Mouse (Mus musculus) heart, embryonic 11.5 days (tissue): ENCODE measurements at regions not wholly inside any gene's neighbourhood (a gene's known extent, or its start where the extent isn't known, plus 50 kb on each side); places are given as distances from the start of the nearest gene placed in this dataset.
A peak's percentile ranks its signal among the peaks of the same experiment; 100 is the strongest.
"Not testable (repeated sequence)": the region's sequence is repeated elsewhere in the genome, so short reads cannot be mapped to it uniquely, and the experiment has no call there.

Experiments used
- ATAC-seq: fragments of 200-750 bp; cut with Nextera tagmentation; replicated peaks from 2 replicates; pipeline ENCODE4 v1.8.0; 2017; ENCODE audit warnings: moderate library complexity; ENCODE audit not compliant: insufficient number of reproducible peaks, low FRiP score, low TSS enrichment
- H3K27ac ChIP-seq: fragments of 300-500 bp; sonication (generic); 2 replicates; pipeline ENCODE4 v1.5.1; 2014; ENCODE audit warnings: mild to moderate bottlenecking, low read depth, low read length
- H3K27me3 ChIP-seq: fragments of 300-500 bp; sonication (generic); 2 replicates; pipeline ENCODE4 v1.6.1; 2014; ENCODE audit warnings: mild to moderate bottlenecking, low read length, mixed read lengths; ENCODE audit not compliant: control insufficient read depth, insufficient read depth
- H3K36me3 ChIP-seq: fragments of 300-500 bp; sonication (generic); 2 replicates; pipeline ENCODE4 v1.6.1; 2014; ENCODE audit warnings: mild to moderate bottlenecking, low read length, moderate library complexity, mixed read lengths; ENCODE audit not compliant: control insufficient read depth, insufficient read depth
- H3K4me1 ChIP-seq: fragments of 300-500 bp; sonication (generic); 2 replicates; pipeline ENCODE4 v1.6.1; 2014; ENCODE audit warnings: low read length; ENCODE audit not compliant: control insufficient read depth, insufficient read depth
- H3K4me2 ChIP-seq: fragments of 300-500 bp; sonication (generic); 2 replicates; pipeline ENCODE4 v1.6.1; 2014; ENCODE audit warnings: mild to moderate bottlenecking, moderate library complexity
- H3K4me3 ChIP-seq: fragments of 300-500 bp; sonication (generic); 2 replicates; pipeline ENCODE4 v1.5.1; 2014; ENCODE audit warnings: low read depth, low read length
- H3K9ac ChIP-seq: fragments of 300-500 bp; sonication (generic); 2 replicates; pipeline ENCODE4 v1.6.1; 2014; ENCODE audit warnings: mild to moderate bottlenecking, low read depth, low read length, moderate library complexity
- H3K9me3 ChIP-seq: fragments of 300-500 bp; sonication (generic); replicated peaks from 2 replicates; pipeline ENCODE4 v1.6.1; 2016; ENCODE audit warnings: low read length; ENCODE audit not compliant: control insufficient read depth
- WGBS: fragments of 180-500 bp; shearing (Covaris S2); extraction: QIAGEN DNeasy Blood & Tissue Kit; methylation state at CpG from one replicate; pipeline ENCODE4 v1.1.7; 2014; ENCODE audit not compliant: insufficient replicate concordance; 5-methylcytosine and 5-hydroxymethylcytosine counted together

DNA sequence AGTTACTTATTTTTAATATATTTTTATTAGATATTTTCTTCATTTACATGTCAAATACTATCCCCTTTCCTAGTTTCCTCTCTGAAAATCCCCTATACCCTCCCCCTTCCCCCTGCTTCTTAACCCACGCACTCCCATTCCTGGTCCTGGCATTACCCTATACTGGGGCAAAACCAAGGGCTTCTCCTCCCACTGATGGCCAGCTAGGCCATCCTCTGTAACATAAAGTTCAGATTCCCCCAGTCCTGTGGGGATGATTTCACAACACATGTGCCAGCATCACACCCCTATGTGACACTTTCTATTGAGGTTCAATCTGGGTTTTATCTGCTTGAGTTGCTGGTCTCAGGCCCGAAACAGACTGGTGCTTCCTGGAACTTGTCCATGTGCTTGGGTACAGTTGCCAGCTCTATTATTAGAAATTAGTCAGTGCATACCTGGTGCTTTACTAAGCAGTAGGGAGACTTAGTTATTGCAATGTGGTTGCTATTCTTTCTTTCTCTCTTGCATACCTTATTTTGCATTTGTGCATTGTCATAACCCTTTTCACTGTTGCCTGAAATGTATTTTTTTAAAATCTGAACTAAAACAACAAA, 295.5 kb downstream of the Grxcr1 start:
- no peaks in the 10 kb centered on the region for H3K27me3 ChIP-seq
- H3K9me3 ChIP-seq = no peaks in the 10 kb centered on the region
- H3K9ac ChIP-seq = no peak overlapping the region
- H3K4me1 ChIP-seq = no peaks in the 10 kb centered on the region
- H3K36me3 ChIP-seq = no peaks in the 10 kb centered on the region
- no peak for ATAC-seq
- WGBS = 73% methylated on average over 2 of the region's 2 CpGs
- H3K4me2 ChIP-seq = no peak overlapping the region
- no peak overlapping the region for H3K4me3 ChIP-seq
- no peak overlapping the region for H3K27ac ChIP-seq

DNA sequence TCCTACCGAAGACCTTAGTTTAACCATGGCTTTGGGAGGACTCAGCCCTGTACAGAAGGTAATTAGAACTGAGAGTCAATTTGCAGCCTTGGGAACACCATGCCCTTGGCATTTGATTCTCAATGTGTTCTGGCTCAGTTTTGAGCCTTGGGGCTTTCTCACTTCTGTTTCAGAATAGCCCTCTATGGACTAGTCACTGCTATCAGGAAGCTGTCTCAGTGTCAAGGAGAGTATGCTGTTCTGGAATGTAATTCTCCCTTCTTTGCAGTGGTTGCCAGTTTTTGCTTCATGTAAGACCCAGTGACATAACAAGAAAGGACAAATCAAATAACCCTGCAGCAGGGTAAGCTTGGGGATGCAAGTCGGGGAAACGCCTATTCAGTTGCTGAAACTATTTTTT, 297.7 kb downstream of the Grxcr1 start:
- Histone ChIP-seq H3K9me3 (no peaks in the 10 kb centered on the region), H3K27me3 (no peaks in the 10 kb centered on the region), H3K4me3 (no peak overlapping the region), H3K4me2 (no peak overlapping the region), H3K9ac (no peak overlapping the region), H3K36me3 (no peaks in the 10 kb centered on the region), H3K27ac (no peak overlapping the region), H3K4me1 (no peaks in the 10 kb centered on the region)
- 89% methylated on average over 3 of the region's 3 CpGs for WGBS
- ATAC-seq = no peak

DNA sequence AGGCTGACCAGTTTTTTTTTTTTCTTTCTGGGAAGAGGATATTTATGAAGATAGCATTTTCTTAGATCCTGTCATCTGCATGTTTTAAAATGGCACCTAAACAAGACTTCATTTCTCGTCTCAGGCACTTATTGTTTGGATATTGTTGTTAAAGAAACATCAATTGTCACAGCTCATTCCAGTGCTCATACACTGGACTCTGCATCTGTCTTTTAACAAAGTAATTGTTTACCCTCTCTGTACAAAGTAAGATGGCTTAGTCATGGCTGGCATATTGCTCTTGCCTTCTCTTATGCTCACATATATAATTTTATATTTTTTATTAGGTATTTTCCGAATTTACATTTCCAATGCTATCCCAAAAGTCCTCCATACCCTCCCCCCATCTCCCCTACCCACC, 298.2 kb downstream of the Grxcr1 start:
- H3K36me3 ChIP-seq = no peaks in the 10 kb centered on the region
- H3K4me3 ChIP-seq = no peak overlapping the region
- no peak overlapping the region for H3K9ac ChIP-seq
- no peak overlapping the region for H3K4me2 ChIP-seq
- ATAC-seq = no peak
- no peak overlapping the region for H3K27ac ChIP-seq
- H3K4me1 ChIP-seq = no peaks in the 10 kb centered on the region
- H3K27me3 ChIP-seq = no peaks in the 10 kb centered on the region
- H3K9me3 ChIP-seq = no peaks in the 10 kb centered on the region
- 54% methylated on average over 2 of the region's 2 CpGs for WGBS

DNA sequence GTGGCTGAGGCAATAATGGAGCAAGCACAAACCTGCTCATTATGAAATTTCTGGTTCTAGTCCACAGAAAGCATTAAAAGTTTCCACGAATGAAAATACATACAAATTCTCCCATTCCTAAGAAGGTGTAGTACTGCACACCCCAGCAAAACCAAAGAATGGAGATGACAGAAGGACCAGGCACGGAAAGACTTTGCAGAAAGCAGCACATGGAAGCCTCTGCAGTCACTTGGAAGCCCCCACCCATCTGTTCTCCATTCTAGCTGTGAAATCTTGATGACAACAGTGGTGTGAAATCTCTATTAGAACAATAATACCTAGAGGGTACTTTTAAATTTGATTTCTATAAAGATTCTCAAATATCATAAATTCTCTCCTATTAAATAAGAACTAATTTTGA, 319.3 kb downstream of the Grxcr1 start:
- no peaks in the 10 kb centered on the region for H3K9me3 ChIP-seq
- no peak overlapping the region for H3K9ac ChIP-seq
- no peaks in the 10 kb centered on the region for H3K36me3 ChIP-seq
- no peak overlapping the region for H3K4me2 ChIP-seq
- H3K4me1 ChIP-seq = no peaks in the 10 kb centered on the region
- H3K27me3 ChIP-seq = no peaks in the 10 kb centered on the region
- no peak for ATAC-seq
- no peak overlapping the region for H3K4me3 ChIP-seq
- H3K27ac ChIP-seq = no peak overlapping the region
- WGBS = 52% methylated on average over 2 of the region's 2 CpGs

DNA sequence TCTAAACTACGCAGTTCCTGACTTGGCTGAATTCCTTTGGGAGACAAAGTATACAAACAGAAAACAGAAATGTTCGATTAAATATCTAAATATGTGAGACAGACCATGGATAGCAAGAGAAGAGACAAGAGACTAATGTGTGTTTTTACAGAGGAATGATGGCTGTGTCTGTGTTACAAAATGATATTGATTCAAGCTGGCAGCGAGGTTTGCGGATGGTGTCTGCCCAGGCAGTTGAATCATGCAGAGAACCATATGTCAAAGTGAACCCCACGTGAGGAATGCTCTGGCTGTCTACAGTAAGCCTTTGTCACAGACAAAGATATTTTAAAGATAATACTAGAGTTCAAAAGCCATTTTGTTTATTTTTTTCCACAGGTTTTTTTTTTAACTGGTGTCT, 320.2 kb downstream of the Grxcr1 start:
- H3K9me3 ChIP-seq = no peaks in the 10 kb centered on the region
- H3K27ac ChIP-seq = no peak overlapping the region
- WGBS = 60% methylated on average over 5 of the region's 5 CpGs
- H3K4me1 ChIP-seq = no peaks in the 10 kb centered on the region
- no peaks in the 10 kb centered on the region for H3K27me3 ChIP-seq
- H3K36me3 ChIP-seq = no peaks in the 10 kb centered on the region
- no peak for ATAC-seq
- H3K4me3 ChIP-seq = no peak overlapping the region
- no peak overlapping the region for H3K9ac ChIP-seq
- H3K4me2 ChIP-seq = no peak overlapping the region

DNA sequence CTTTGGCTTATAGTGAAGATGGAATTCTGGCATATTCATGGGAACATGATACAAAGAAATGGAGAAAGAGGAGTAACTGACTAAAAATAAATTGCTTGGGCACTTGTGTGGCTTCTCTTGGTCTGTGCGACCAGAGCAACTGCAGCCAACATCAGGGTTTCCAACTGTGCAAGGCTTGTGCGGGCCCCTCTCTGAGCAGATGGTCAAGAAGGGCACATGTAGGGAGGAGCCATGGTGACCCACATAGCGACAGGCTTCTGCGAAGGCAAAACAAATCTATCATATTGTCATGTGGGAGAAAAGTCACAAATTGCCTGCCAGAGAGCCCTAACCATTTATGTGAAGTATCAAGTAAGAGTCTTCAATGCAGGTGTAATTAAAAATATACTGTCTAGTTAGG, 321.6 kb downstream of the Grxcr1 start:
- no peaks in the 10 kb centered on the region for H3K36me3 ChIP-seq

DNA sequence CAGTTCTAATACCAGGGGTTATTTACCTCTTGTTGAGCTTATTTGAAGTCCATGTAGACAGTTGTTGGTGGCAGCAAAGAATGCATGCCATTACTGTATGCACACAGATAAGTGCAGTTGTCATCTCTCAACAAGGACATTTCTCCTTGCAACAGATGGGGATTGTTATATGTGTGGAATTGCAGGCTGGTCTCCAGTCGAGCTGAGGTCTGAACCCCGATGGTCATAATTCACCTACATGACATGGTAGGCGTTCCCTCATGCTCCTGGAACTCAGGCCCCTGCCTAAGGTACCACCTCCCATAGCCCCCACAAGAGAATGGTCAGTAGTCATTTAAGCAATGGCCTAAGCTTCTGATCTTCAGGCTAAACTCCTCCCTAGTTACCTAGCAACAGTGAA, 322.2 kb downstream of the Grxcr1 start:
- not testable (repeated sequence) for H3K9ac ChIP-seq
- 75% methylated on average over 3 of the region's 3 CpGs for WGBS

More for the DNA sequence above, 321.6 kb downstream of the Grxcr1 start:
- Histone ChIP-seq H3K27me3 (no peaks in the 10 kb centered on the region), H3K4me3 (no peak overlapping the region), H3K4me2 (no peak overlapping the region), H3K9me3 (no peaks in the 10 kb centered on the region), H3K27ac (no peak overlapping the region), H3K4me1 (no peaks in the 10 kb centered on the region), H3K9ac (no peak overlapping the region)
- ATAC-seq = no peak
- WGBS = 73% methylated on average over 4 of the region's 4 CpGs

DNA sequence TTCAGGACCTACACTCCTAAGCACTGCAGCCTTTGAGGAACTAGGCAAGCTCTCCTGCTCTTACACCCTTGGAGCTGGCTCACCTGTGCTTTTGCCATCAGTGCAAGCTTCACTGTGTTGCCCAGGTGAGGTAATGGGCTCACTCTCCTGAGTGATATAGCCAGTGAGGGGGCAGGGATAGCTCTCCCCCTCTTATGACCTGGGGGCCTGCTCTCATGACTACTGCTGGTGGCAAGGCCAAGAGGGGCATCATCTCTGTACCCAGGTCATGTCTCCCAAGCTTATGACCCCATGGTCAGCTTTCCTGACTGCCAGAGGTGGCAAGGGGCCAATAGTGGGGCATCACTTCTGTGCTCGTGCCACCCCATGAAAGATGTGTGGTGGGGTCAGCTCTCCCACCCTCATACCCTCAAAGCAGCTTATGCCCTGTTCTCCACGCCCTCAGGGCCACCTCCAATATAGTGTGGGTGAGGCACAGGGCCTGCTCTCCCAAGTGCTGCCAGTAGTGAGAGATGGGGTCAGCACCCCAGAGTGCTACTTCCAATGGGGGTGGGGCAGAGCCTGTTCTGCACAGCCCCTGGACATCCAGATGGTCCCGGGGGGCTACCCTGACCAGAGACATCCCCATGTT, 330.1 kb downstream of the Grxcr1 start:
- ATAC-seq = peak; percentile 46; the same call in 1 of the 2 replicates
- H3K27me3 ChIP-seq = no peaks in the 10 kb centered on the region
- H3K4me2 ChIP-seq = no peak overlapping the region
- no peaks in the 10 kb centered on the region for H3K9me3 ChIP-seq
- 77% methylated on average over 3 of the region's 3 CpGs for WGBS
- no peaks in the 10 kb centered on the region for H3K36me3 ChIP-seq
- no peak overlapping the region for H3K4me3 ChIP-seq
- no peak overlapping the region for H3K27ac ChIP-seq
- no peak overlapping the region for H3K9ac ChIP-seq
- H3K4me1 ChIP-seq = no peaks in the 10 kb centered on the region

More for the DNA sequence above, 322.2 kb downstream of the Grxcr1 start:
- H3K27me3 ChIP-seq, H3K4me3 ChIP-seq, ATAC-seq, H3K4me1 ChIP-seq, H3K27ac ChIP-seq, H3K9me3 ChIP-seq, H3K36me3 ChIP-seq, H3K4me2 ChIP-seq: not testable (repeated sequence)

DNA sequence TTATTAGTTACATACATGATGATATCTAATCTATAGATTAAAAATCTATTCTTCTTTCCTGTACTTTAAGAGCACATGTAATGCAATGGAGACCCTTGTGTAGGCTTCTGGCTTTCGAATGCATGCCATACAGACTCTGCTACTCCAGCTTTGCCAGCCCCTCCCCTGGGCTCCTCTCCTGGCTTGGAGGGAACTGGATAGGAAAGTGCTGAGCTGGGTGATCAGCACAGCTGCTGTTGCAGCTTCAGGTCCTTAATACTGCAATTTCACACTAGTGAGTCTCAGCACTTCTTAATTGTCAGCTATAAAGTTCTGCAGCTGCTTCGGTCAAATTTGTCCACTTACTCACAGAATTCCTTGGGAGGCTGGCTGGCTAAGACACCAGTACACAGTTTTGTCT, 341.4 kb downstream of the Grxcr1 start:
- H3K9me3 ChIP-seq = no peaks in the 10 kb centered on the region
- H3K9ac ChIP-seq = no peak overlapping the region
- WGBS = 73% methylated on average over 2 of the region's 2 CpGs
- H3K4me1 ChIP-seq = no peaks in the 10 kb centered on the region
- H3K4me2 ChIP-seq = no peak overlapping the region
- no peaks in the 10 kb centered on the region for H3K27me3 ChIP-seq
- H3K36me3 ChIP-seq = no peaks in the 10 kb centered on the region
- H3K4me3 ChIP-seq = no peak overlapping the region
- no peak for ATAC-seq
- H3K27ac ChIP-seq = no peak overlapping the region
